Mouse (Mus musculus) layer of hippocampus, adult 18-20 months (tissue): ENCODE data around the gene Hdac5. TPM values are rescaled to one million over a fixed set of nuclear protein-coding genes. Genes with fewer than 3 reads are reported as not detected.

Experiments
- DNase-seq, 2 experiments: peaks; one replicate each; pipeline ENCODE4 v3.0.0; 2022; ENCODE audit warnings: low spot score in 2 of 2
- total RNA-seq, 2 experiments: library from RNA; stranded (reverse); gene quantifications; 2 replicates each; pipeline ENCODE4 v1.2.3; 2021

Gene Hdac5
- total RNA-seq, 2 experiments from 2014 or later = 258 to 266 TPM

DNA sequence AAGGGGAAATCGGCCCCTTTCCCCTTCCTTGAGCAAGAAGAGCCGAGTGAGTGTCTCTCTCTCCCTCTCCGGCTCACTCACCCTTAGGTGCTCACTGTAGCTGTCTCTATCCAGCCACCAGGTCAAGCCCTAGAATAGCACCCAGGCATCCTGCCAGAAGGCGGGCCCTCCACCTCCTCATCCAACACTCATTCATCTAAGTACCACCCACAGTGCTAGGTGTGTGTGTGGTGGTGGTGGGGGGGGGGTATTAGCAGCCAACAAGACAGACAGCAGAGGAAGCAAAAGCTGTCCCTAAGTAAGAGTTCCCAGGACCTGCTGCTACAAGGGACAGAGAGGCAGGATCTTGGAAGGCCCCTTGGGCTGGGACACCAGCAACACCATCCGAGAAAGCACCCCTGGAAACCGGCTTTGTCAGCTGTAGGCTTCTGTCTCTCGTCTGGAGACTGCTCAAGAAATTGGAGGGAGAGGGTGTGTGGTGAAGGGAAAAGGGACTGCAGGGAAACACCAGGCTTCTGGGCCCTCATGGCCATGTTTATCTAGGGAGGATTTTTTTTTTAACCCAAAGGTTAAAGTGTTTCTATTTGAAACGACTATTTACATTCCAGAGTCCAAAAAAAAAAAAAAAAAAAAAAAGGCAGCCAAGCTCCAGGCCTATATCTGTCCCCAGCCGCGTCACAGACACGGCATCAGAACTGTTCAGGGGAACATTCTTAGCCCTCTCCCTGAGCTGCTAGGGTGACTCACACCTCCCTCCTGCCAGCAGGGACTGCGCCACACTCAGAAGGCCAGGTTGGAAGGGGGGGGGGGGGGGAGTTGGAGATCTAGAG, 13.7 kb downstream of the Hdac5 start:
- DNase-seq = no peak

DNA sequence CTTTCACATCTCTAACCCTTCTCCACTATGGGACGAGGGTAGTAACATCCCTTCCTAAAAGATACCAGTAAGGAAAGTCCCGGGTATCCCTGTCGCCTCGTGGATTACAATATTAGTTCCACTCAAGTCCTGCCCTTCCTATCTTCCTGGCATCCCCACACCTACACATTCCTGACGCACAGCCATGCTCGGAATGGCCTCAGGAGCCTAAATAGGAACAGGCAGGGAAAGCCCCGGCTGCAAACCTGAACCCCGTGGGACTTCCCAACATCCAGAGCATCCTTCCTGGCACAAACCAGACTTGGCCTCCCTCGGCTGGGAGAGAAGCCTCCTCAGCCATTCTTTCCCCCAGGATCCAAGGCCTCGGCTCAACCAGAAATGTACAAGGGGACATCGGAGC, 14.5 kb downstream of the Hdac5 start:
- DNase-seq = no peak

DNA sequence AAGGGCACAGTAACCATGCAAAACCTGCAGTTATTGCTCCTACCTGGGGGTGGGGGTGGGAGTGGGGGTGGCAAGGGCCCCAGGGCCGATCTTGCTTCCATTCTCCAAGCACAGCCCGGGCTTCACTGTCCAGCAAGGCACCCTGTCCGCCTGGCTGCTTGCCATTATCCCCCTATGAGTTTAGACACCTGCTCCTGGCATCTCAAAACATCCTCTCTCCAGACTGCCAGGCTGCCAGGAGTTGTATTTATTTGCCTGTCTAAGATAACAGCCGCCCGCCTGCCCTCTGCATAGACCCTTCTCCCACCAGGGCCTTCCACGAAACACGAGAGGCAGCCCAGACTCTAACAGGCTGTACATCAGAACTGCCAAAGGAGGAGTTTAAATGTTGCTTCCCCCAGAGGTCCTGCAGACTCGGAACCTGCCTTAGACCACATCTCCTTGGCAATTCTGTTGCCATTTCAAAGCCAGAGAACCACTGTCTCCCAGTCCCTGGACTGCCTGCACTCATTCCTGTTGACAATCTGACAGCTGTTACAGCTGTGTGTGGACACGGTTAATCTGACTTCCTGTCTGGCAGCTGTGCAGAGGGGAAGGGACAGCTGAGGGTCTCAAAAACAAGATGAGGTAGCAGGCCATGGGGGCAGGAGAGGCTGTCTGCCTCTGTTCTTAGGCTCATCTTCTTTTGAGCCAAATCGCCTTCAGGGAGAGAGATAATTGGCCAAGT, 15.4 kb downstream of the Hdac5 start:
- DNase-seq = no peak

DNA sequence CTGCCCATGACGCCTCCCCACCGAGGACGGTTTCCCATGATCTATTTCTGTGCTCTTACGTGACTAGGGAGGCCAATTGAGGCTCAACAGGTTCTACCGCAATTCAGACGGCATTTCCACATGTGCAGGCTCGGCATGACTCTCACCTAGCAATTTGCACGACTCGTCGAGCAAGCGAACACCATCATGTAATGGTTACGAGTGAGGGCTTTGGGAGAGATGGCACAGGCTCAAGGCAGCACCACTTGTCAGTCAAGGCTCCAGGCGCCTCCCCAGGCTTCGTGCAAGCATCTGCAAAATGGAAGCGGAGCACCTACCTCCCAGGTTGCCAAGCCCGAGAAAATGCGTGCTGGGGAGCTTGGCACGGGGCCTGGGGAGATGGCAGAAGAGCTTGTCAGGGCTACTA, 18.0 kb downstream of the Hdac5 start:
- no peak for DNase-seq

DNA sequence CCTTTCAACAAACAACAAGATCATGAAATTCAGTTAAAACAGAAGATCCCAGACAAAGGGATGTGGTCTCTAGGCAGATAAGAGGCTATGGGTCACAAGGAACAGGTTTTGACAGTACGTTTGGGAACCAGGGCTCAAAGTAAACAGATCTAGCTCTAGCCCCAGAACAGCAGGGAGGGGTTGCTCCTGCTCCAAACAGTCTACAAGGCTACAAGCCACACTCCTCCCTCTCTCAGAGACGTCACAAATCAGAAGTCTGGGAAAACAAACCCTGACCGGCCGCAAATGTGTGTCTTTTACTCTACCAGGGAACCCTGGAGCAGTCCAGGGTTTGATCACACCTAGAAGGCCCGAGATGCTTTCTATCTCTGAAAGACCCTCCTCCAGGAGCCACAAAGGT, 19.0 kb downstream of the Hdac5 start:
- DNase-seq = no peak

DNA sequence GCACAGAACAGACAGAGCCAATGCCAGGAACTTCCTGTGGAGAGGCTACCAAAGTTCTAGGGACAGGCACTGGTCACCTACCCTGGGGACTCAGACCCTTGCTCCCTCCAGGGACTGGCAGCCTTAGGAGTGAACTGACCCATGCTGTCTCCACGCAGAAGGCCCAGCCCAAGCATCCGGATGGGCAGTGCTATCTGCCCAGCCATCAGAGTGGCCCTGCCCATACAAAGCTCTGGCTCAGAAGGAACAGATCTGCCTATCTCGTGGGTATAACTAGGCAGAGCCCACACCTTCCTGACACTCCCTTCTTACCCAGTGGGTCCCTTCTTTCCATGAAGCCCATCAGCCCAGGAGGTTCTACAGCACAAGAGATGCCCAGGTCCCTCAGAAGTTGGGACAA, 19.8 kb downstream of the Hdac5 start:
- no peak for DNase-seq

DNA sequence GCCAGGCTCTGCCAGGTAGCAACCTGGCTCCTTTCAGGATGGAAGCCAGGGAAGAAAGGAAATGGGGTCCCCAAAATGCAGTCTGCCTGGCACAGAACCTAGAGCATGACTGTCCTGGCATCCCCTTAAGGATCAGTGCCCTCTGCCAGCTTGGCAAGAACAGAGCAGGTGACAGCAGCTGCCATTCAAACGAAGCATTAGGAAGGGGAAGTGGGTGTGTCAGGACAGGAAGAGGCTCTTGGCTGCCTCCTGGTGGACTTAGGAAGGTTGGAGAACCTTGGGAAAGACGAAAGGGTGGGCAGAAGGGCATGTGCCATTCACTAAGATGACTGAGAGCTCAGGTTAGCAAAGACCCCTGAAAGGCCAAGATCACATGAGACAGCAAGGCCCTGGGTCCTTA, 20.2 kb downstream of the Hdac5 start:
- no peak for DNase-seq

DNA sequence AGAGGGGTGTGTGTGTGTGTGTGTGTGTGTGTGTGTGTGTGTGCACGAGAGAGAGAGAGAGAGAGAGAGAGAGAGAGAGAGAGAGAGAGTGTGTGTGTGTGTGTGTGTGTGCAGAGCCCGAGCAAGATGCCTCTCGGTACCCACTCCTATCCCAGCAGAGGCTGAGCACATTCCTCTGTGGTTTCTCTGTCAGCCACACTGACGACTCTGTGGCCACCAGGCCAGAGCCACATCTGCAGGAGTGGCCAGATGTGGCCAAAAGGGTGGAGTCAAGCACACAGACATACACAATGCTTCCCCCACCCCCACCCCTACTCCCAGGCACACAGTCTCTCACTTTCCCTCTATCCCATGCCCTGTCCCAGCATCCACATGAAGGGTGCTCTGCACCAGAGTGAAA, 21.1 kb downstream of the Hdac5 start:
- DNase-seq = no peak

DNA sequence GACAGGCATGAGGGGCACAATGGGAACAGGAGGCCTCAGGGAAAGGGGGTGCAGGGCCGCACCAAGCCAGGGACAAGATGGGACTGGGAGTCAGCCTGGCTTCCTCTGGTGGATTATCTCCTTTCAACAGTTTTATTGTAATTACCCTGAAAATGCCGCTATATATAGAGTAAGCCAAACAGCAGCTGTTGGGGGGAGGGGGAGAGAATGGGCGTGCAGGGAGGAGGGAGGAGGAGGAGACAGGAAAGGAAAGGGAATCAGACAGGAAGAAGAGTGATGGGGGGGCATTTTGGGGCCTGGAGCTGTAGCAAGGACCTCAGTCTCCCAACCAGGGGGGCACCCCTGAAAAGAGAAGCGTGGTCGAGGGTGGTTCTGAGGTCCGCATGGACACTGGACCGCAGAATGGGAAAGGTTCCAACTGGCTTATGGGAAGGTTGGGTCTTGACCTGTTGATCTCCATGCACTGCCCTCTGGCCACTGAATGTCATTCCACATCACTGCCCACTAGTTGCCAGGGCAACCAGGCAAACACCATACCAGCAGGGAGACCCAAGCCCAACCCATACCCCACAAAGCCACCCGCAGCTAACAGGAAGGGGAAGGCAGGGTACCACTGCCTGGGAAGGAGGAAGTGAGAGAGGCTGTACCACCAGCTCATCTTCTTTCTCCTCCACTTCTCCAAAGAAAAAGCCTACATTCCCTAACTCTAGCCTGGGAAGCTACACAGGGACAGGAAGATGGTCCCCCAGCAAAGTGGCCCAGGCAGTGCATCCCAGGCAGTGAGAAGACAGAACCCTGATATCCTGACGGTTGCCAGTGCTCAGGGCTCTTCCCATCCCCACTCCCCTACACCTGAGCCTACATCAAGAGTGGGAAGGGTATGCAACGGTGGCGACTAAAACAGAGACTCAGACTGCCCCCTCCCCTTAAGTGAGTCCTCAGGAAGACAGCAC, 21.9 kb downstream of the Hdac5 start:
- peak; percentile 59 to 73 for DNase-seq

DNA sequence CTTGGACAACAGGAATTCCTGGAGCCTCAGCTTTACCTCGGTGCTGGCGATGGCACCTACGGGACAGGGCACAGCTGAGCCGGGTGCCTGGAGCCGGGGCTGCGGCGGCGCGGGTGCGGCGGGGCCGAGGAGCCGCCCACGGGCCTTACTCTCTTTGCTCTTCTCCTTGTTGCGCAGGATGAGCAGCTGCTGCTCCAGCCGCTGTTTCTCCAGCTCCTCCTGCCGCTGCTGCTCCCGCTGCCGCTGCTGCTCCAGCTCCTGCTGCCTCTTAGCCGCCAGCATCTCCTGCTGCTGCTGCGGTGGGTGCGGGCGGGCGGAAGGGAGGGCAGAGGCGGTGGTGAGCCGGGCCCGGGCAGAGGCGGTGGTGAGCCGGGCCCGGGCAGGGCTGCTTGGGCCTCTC, 23.5 kb downstream of the Hdac5 start:
- DNase-seq = no peak

DNA sequence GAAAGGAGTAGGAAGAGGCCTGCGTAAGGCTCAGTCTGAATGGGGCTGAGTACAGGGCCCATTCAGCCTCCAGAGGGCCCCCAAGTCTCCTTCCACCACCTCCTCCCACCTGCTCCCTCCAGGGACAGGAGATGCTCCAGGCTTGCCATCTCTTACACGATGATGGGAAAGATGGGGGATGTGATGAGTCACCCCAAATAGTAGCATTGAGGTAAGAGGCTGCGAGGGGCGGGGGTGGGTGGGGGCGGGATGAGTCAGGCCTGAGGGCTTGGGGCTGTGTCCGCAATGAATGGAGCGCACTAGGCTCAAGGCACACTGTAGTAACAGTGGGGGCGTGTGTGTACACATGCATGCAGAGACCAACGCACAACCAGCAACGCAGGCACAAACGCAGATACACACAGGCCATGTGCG, 28.6 kb downstream of the Hdac5 start:
- DNase-seq = peak in 1 of 2 experiments; percentile 64

DNA sequence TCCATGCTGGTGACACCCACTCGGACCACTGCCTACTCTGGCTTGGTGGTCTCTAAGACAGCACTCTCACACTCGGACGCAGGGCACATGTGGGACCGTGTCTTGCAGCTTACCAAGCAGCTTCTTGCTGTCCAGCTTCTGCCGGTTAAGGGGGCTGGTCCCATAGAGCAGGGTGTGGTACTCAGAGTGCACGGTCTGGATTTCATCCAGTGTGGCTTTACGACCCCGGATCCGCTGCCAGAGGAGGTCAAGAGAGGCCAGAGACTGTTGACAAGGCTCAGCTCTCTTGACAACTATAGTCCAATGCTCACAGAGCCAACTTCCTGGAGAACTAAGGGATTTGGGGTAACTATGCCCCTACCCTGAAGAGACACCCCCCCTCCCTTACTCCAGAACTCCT, 30.1 kb downstream of the Hdac5 start:
- no peak for DNase-seq

DNA sequence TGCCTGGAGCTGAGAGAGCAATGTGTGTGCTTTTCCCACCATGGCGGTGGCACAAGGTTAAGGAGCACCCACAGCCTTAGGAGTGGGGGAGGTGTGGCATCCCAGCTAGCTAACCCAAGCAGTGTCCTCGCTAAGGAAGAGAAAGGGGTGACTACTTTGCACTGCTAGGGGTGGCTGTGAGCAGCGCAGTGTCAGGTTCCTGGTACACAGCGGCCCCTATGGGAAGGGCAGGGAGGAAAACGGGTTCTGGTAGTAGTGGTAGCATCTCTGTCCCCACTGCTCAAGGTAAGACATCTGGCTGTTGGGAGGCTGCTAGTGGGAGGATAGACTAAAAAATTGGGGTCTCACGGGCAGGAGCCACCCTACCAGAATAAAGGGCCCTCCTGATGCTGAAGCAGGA, 31.7 kb downstream of the Hdac5 start:
- DNase-seq = no peak

DNA sequence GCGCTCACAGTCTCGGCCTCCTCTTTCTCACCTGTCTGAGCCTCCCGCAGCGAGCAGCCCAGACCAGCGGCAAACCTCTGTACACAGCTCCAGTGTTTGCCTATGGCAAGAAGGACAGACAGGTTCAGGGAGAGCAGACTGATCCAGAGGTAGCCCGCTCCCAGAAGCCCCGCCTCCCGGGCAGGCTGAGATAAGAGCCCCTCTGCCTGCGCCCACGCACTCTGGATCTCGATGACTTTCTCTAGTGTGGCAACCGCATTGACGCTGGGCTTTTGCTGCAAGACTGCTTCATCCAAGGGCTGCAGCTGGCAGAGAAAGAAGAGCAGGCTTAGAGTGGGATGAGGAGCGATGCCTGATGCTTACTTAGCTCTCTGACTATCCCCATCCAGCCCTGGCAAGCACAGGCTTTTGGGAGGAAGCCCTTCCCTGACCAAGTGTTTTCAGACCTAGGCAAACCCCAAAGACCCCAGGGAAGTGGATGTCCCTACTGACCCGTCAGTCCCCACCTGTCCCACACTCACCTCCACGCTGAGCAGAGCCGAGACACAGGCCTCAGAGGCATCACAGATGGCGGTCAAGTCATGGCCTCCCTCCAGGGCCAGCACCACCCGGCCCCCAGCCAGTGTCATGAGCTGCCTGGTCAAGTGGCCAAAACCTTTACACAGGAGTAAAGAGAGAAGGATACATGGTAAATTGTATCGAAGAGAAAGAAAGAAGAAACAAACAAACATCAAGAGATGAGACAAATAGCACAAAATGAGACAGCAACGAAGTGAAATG, 33.8 kb downstream of the Hdac5 start:
- peak; percentile 60 to 65 for DNase-seq

DNA sequence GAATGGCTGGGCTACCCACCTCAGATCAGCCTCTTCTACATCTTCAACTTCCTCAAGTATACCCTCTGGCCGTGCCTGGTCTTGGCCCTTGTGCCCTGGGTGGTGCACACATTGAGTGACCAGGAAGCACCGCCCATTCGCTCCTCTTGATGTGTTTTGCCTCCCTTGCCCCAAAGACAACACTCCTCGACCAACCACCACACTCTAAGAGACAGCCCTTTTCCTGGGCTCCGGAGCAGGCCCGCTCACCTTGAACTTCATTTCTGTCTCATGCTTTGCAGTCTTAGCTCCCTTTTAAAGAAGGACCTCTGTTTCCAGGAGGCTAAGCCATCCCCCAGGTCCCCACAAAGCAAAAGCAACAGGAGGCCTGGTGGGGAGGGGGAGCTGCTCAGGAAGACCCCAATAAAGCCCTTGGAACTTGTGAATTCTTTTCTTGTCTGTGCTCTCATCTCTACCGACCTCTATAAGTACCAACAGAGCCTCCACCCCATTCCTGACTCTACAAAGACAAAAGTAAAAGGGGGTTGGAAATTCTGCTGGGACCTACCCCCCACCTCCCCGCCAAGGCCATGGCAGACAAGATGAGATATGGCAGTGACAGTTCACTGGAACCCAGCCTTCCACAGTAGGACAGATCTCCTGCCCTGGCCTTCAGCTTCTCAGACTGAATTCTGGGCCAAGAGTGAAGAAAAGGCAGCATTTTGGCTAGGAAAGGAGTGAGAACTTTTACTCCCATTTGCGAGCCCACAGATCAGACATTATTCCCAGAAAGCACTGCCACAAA, 36.1 kb downstream of the Hdac5 start:
- DNase-seq = no peak

DNA sequence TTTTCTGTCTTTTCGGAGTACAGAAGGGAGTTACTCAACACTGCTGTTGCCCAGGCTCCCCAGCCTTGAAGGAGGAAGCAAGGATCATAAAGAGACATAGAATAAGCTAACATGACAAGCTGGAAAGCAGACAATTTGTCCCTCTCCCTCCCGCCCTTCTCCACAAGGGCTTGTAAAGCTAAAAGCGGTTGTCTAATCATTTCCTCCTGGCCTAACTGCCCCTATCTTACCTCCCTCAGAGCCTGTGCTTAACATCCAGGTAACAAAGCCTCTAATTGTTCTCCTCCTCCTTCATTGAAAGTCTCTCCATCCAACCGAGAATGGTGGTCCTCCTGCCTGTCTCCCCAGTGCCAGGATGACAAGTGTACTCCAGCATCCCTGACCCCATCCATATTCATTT, 39.1 kb downstream of the Hdac5 start:
- DNase-seq = no peak

DNA sequence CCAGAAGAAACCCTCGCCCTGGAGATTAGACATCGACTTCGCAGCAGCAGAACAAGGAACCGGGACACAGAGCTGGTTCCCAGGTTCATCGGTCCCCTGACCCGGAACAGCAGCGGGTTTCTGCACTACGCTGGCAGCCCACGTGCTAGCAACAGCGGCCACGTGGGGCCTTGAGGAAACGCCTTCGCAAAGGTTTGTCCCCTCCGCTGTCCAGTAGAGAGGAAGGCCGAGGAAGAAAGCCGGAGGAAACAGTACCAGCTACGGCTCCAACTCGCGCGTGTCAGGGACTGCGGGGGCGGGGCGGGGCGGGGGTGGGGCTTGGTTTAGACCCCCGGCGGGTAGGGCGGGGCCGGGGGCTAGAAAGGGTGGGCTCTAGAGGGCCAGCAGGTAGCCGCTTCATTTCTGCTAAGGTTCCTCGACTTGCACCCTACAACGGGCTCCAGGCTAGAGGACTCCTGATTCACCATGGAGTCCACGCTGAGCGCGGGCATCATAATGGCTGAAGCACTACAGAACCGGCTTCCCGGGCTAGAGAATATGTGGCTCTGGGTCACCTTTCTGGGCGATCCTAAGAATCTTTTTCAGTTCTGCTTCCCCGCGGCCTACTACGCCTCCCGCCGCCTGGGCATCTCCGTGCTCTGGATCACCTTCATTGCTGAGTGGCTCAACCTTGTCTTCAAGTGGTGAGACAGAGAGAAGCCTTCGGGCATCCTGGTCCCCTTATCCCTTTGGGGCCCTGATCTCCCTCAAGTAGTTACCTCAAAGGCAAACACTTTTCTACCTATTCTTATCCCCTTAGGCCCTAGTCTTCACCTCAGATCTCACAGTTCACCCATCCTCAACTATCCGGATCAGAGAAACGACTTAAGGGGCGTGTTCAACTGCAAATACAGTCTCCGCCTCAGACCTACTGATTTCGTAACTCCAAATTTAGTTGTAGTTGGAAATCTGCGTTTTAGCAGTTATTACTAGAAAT, 40.2 kb downstream of the Hdac5 start, which contains the start of gene G6pc3:
Gene G6pc3 (plus strand): TSS at position 160 of the 976 bp plus-strand sequence.
- DNase-seq = peak; percentile 85 to 91

DNA sequence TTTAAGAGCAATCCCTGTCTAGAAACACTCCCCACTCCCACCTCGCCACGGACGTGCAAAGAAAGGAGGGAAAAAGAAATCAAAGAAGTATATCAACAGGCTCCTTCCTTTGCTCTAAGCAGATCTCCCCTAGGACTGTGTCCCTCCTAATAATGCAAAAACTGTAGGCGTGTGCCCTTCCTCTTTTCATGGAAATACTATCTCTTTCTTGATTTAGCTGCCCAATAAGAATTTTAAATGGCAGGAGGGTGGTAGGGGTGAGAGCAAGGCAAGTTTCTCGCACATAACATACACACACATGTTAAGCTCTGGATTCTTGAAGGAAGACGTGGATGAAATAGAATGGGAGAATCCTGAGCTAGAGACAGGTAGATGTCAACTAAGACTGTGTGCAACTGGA, 41.0 kb downstream of the Hdac5 start:
- no peak for DNase-seq

DNA sequence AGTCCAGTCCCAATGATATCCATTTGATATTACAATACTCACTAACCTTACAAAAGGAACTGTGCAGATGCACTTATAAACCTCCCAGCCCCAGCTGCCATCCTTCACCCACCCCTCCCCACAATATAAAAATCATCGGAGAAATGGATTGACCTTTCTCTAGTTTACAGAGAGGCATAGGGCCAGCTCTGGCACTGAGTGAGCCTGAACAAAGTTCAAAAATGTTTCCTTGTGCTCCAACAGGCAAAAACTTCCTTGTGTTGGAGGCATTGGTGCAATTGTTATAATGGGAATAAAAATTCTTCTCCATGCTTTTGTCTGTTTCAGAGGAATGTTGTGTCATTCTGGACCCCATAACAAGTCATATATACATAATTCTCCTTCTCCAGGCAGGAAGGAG, 43.7 kb downstream of the Hdac5 start:
- no peak for DNase-seq
